Mouse (Mus musculus) ES-E14 (cell line): ENCODE measurements around the gene Sec61a2.

Source experiments
- HCFC1 ChIP-seq: IDR thresholded peaks from 2 replicates; pipeline ENCODE4 v1.6.1; 2012; ENCODE audit warnings: low read length, inconsistent platforms, borderline replicate concordance; ENCODE audit not compliant: insufficient read depth
- MAFK ChIP-seq: IDR thresholded peaks from 2 replicates; pipeline ENCODE4 v1.6.1; 2014; ENCODE audit warnings: mild to moderate bottlenecking, low read depth, low read length, inconsistent platforms; ENCODE audit not compliant: insufficient read depth
- ZNF384 ChIP-seq: IDR thresholded peaks from 2 replicates; pipeline ENCODE4 v1.6.1; 2012; ENCODE audit warnings: low read depth, low read length, inconsistent platforms

GRCm38 (mm10) chr2:5930291-5931054 lies 35.2 kb upstream of the Sec61a2 start:
- TF ChIP-seq HCFC1 (no peak), MAFK (no peak), ZNF384 (no peak)
